Mouse (Mus musculus) embryonic fibroblast, embryonic 13.5 days (primary cell): ENCODE measurements around the gene Spast.

Experiments used
- CTCF ChIP-seq: IDR thresholded peaks from 2 replicates; pipeline ENCODE4 v1.5.1; 2011; ENCODE audit warnings: mild to moderate bottlenecking, control low read depth, low read length, moderate library complexity, borderline replicate concordance; ENCODE audit not compliant: insufficient read depth
- POLR2A ChIP-seq: IDR thresholded peaks from 2 replicates; pipeline ENCODE4 v1.6.1; 2011; ENCODE audit warnings: low read depth, mild to moderate bottlenecking, control low read depth, low read length, moderate library complexity

DNA sequence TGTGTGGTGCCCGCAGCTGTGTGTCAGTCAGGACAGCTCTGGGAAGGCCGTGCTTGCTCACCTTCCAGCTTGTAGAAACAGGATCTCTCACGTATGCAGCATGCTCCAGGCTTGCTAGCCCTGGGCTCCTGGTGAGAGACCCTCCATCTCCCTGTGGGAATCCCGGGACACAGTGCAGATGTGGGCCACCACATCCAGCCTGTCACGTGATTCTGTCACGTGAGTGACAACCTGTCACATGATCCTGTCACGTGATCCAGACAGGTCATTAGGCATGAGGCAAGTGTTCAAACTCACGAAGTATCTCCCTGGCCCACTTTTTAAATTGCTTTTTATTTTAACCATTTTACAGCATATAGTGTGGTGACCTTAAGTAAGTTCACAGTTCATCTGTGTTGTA is 74.5 kb downstream of the Spast start:
- no peak for TF ChIP-seq CTCF
- TF ChIP-seq POLR2A: no peak
